Mouse (Mus musculus) heart, embryonic 13.5 days (tissue): ENCODE data around the gene Adamtsl5. TPM values are rescaled to one million over a fixed set of nuclear protein-coding genes. Genes with fewer than 3 reads are reported as not detected.

Experiments
- ATAC-seq: fragments of 200-750 bp; cut with Nextera tagmentation; 2 replicates; pipeline ENCODE4 v1.8.0; 2017; ENCODE audit warnings: moderate TSS enrichment; ENCODE audit not compliant: insufficient number of reproducible peaks, low FRiP score, low TSS enrichment; ENCODE audit errors: extremely low read depth
- H3K27ac ChIP-seq: fragments of 300-500 bp; sonication (generic); replicated peaks from 2 replicates; pipeline ENCODE4 v1.5.1; 2015; ENCODE audit warnings: moderate library complexity, mild to moderate bottlenecking, inconsistent platforms
- H3K27me3 ChIP-seq: fragments of 300-500 bp; sonication (generic); replicated peaks from 2 replicates; pipeline ENCODE4 v1.6.1; 2015; ENCODE audit warnings: mild to moderate bottlenecking, inconsistent platforms
- H3K36me3 ChIP-seq: fragments of 300-500 bp; sonication (generic); 2 replicates; pipeline ENCODE4 v1.6.1; 2015; ENCODE audit warnings: mild to moderate bottlenecking, inconsistent platforms
- H3K4me1 ChIP-seq: fragments of 300-500 bp; sonication (generic); 2 replicates; pipeline ENCODE4 v1.6.1; 2015; ENCODE audit warnings: inconsistent platforms
- H3K4me2 ChIP-seq: fragments of 300-500 bp; sonication (generic); 2 replicates; pipeline ENCODE4 v1.6.1; 2015; ENCODE audit warnings: inconsistent platforms, mild to moderate bottlenecking, moderate library complexity
- H3K4me3 ChIP-seq: fragments of 300-500 bp; sonication (generic); 2 replicates; pipeline ENCODE4 v1.5.1; 2015; ENCODE audit warnings: moderate library complexity, mild to moderate bottlenecking, inconsistent platforms
- H3K9ac ChIP-seq: fragments of 300-500 bp; sonication (generic); 2 replicates; pipeline ENCODE4 v1.6.1; 2015; ENCODE audit warnings: inconsistent platforms, mild to moderate bottlenecking, moderate library complexity
- H3K9me3 ChIP-seq: fragments of 300-500 bp; sonication (generic); 2 replicates; pipeline ENCODE4 v1.6.1; 2016; ENCODE audit warnings: inconsistent platforms
- WGBS: fragments of 180-500 bp; shearing (Covaris S2); methylation state at CpG from one replicate; pipeline ENCODE4 v1.1.7; 2015; ENCODE audit warnings: mixed read lengths; 5-methylcytosine and 5-hydroxymethylcytosine counted together
- polyA plus RNA-seq: library from polyadenylated mRNA; unstranded; fragments of >200 nt; fragmentation: Nextera tagmentation; extraction: Ambion mirVana; gene quantifications from 2 replicates; pipeline ENCODE4 v1.2.1, GENCODE M21; 2015

Gene Adamtsl5
- polyA plus RNA-seq, 1 experiment from 2014 or later = 6.5 TPM

- Histone ChIP-seq H3K4me3 (peak overlapping the region; percentile 18), H3K4me1 (peaks cover 50% of the 10 kb centered on the region), H3K9ac (peak overlapping the region; percentile 59), H3K36me3 (peaks cover 16% of the 10 kb centered on the region), H3K27me3 (peaks cover 97% of the 10 kb centered on the region), H3K27ac (no peak overlapping the region), H3K4me2 (peak overlapping the region; percentile 33), H3K9me3 (no peaks in the 10 kb centered on the region)
- 23% methylated on average over 20 of the region's 20 CpGs for WGBS
- ATAC-seq = no peak
These were observed 34.5 kb downstream of the Adamtsl5 start for GRCm38 (mm10) chr10:80313627-80314201.

GRCm38 (mm10) chr10:80312586-80313504 lies 35.4 kb downstream of the Adamtsl5 start:
- Histone ChIP-seq H3K4me2 (no peak overlapping the region), H3K4me1 (peaks cover 50% of the 10 kb centered on the region), H3K9ac (peak overlapping the region; percentile 59; the same call in 1 of the 2 replicates), H3K27ac (no peak overlapping the region), H3K27me3 (peaks cover 100% of the 10 kb centered on the region), H3K4me3 (no peak overlapping the region), H3K9me3 (no peaks in the 10 kb centered on the region), H3K36me3 (peaks cover 7% of the 10 kb centered on the region)
- WGBS = 54% methylated on average over 54 of the region's 54 CpGs
- no peak for ATAC-seq

DNA sequence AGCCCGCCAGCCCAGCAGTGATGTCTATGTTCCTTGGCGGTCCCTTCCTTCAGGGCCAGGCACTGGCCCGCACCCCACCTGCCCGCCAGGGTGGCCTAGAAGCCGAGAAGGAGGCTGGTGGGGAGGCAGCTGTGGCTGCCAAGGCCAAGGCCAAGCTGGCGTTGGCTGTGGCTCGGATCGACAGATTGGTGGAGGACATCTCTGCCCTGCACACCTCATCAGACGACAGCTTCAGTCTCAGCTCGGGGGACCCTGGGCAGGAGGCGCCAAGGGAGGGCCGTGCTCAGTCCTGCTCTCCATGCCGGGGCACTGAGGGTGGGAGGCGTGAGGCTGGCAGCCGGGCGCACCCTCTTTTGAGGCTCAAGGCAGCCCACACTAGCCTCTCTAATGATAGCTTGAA lies 36.7 kb downstream of the Adamtsl5 start:
- Histone ChIP-seq H3K27me3 (peaks cover 100% of the 10 kb centered on the region), H3K4me1 (peaks cover 37% of the 10 kb centered on the region), H3K9me3 (no peaks in the 10 kb centered on the region), H3K4me2 (no peak overlapping the region), H3K27ac (no peak overlapping the region), H3K4me3 (no peak overlapping the region), H3K9ac (no peak overlapping the region), H3K36me3 (no peaks in the 10 kb centered on the region)
- WGBS = 69% methylated on average over 16 of the region's 16 CpGs
- ATAC-seq = no peak

- H3K27ac ChIP-seq = no peak overlapping the region
- H3K4me3 ChIP-seq = peak overlapping the region; percentile 17; the same call in 1 of the 2 replicates
- H3K9me3 ChIP-seq = no peaks in the 10 kb centered on the region
- H3K9ac ChIP-seq = no peak overlapping the region
- H3K27me3 ChIP-seq = peaks cover 99% of the 10 kb centered on the region
- H3K4me1 ChIP-seq = peaks cover 15% of the 10 kb centered on the region
- H3K4me2 ChIP-seq = peak overlapping the region; percentile 41
- no peaks in the 10 kb centered on the region for H3K36me3 ChIP-seq
- WGBS = 11% methylated on average over 25 of the region's 25 CpGs
- ATAC-seq = peak; percentile 10; the same call in 1 of the 2 replicates
These were observed 43.4 kb downstream of the Adamtsl5 start for GRCm38 (mm10) chr10:80304862-80305261.

DNA sequence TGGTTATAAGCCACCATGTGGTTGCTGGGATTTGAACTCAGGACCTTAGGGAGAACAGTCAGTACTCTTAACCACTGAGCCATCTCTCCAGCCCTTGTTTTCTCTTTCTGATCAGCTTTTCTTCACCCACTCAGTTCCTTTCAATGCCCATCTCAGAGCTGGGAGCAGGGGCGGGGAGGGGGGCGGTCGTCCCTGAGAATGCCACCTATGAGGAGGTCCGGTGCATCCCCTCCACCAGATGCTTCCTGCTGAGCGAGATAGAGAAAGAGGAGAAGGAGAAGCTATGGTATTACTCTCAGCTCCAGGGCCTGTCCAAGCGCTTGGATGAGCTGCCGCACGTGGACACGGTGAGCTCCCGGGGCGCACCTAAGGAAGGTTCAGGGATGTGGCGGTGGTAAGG lies 43.8 kb downstream of the Adamtsl5 start:
- peak overlapping the region; percentile 41 for H3K4me2 ChIP-seq
- H3K27ac ChIP-seq = no peak overlapping the region
- no peaks in the 10 kb centered on the region for H3K9me3 ChIP-seq
- no peak for ATAC-seq
- peak overlapping the region; percentile 17; the same call in 1 of the 2 replicates for H3K4me3 ChIP-seq
- WGBS = 20% methylated on average over 12 of the region's 12 CpGs
- H3K9ac ChIP-seq = no peak overlapping the region
- peaks cover 15% of the 10 kb centered on the region for H3K4me1 ChIP-seq
- H3K27me3 ChIP-seq = peaks cover 99% of the 10 kb centered on the region
- no peaks in the 10 kb centered on the region for H3K36me3 ChIP-seq

DNA sequence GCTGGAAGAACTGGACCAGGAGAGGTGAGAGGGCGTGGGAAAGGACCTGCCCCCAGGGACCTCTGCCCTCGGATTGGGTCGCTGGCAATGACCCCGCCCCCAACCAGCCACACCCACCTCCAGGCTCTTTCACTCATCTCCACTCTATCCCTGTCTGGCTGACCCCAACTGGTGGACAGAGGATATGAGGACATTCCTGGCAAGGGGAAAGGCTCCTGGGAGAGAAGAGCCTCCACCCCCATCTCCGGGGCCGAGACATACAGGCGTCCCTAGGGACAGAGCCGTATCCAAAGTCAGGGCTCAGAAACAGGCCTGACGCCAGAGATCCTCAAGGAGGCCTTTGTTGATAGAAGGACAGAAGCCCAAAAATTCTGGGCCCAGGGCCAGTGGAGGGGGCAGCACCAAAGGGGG lies 45.7 kb downstream of the Adamtsl5 start:
- ATAC-seq = peak; percentile 12; the same call in 1 of the 2 replicates
- Histone ChIP-seq H3K27ac (peak overlapping the region; percentile 36; the same call in 1 of the 2 replicates), H3K9ac (0 out of 2 replicates have a peak overlapping the region, but pooled peaks have one; percentile 14), H3K36me3 (no peaks in the 10 kb centered on the region), H3K4me3 (peak overlapping the region; percentile 16; the same call in 1 of the 2 replicates), H3K4me2 (peak overlapping the region; percentile 35), H3K9me3 (no peaks in the 10 kb centered on the region), H3K4me1 (peaks cover 18% of the 10 kb centered on the region), H3K27me3 (peaks cover 99% of the 10 kb centered on the region)
- 9% methylated on average over 9 of the region's 9 CpGs for WGBS

- Histone ChIP-seq H3K4me2 (peak overlapping the region; percentile 35), H3K4me3 (peak overlapping the region; percentile 16; the same call in 1 of the 2 replicates), H3K9me3 (no peaks in the 10 kb centered on the region), H3K27ac (peak overlapping the region; percentile 36; the same call in 1 of the 2 replicates), H3K4me1 (peaks cover 23% of the 10 kb centered on the region), H3K36me3 (no peaks in the 10 kb centered on the region), H3K9ac (0 out of 2 replicates have a peak overlapping the region, but pooled peaks have one; percentile 14), H3K27me3 (peaks cover 99% of the 10 kb centered on the region)
- WGBS = 49% methylated on average over 5 of the region's 5 CpGs
- ATAC-seq = no peak
These were observed 46.2 kb downstream of the Adamtsl5 start for GRCm38 (mm10) chr10:80302082-80302355.

DNA sequence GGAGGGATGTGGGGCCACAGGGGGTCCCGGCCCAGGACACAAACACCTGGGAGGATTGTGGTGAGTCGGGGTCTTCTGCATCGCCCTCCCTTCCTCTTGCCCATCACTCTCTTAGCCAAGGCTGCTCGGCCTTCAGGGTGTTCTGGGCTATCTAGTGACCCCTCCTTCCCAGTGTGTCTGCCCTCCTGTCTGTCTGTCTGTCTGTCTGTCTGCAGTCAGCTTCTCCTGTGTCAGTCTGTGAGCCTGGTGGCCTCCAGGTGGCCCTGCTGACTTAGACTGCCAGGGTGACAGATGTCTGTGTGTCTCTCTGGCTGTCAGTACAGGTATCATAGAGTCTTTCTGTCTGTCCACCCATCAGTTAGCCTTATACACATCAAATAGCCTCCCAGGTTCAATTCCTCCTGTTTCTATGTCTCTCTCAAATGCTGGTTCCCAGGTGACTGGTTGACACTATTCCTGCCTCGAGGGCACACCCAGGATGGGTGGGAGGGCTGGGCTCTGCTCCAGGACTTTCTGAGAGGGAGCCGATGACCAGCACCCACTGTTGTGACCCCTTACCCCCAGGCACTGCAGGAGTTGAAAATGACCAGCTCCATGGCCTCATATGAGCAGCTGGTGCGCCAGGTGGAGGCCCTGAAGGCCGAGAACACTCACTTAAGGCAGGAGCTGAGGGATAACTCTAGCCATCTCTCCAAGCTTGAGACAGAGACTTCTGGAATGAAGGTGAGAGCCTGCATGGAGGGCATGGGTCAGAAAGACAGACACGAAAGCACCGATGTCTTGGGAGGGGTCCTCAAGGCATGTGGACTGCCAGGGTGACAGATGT lies 46.7 kb downstream of the Adamtsl5 start:
- Histone ChIP-seq H3K36me3 (no peaks in the 10 kb centered on the region), H3K9me3 (no peaks in the 10 kb centered on the region), H3K4me1 (peaks cover 28% of the 10 kb centered on the region), H3K27me3 (peaks cover 99% of the 10 kb centered on the region), H3K27ac (no peak overlapping the region), H3K4me2 (peak overlapping the region; percentile 35; the same call in 1 of the 2 replicates), H3K9ac (no peak overlapping the region), H3K4me3 (no peak overlapping the region)
- ATAC-seq = no peak
- WGBS = 70% methylated on average over 10 of the region's 10 CpGs

GRCm38 (mm10) chr10:80300672-80301181 lies 47.5 kb downstream of the Adamtsl5 start:
- H3K4me3 ChIP-seq = no peak overlapping the region
- H3K27me3 ChIP-seq = peaks cover 93% of the 10 kb centered on the region
- no peak overlapping the region for H3K4me2 ChIP-seq
- H3K27ac ChIP-seq = no peak overlapping the region
- 31% methylated on average over 11 of the region's 11 CpGs for WGBS
- no peaks in the 10 kb centered on the region for H3K36me3 ChIP-seq
- H3K9ac ChIP-seq = no peak overlapping the region
- H3K9me3 ChIP-seq = no peaks in the 10 kb centered on the region
- ATAC-seq = no peak
- peaks cover 35% of the 10 kb centered on the region for H3K4me1 ChIP-seq

- no peak overlapping the region for H3K4me2 ChIP-seq
- no peak overlapping the region for H3K27ac ChIP-seq
- H3K4me1 ChIP-seq = peaks cover 39% of the 10 kb centered on the region
- no peak for ATAC-seq
- H3K9me3 ChIP-seq = no peaks in the 10 kb centered on the region
- WGBS = 46% methylated on average over 10 of the region's 10 CpGs
- no peak overlapping the region for H3K4me3 ChIP-seq
- H3K9ac ChIP-seq = no peak overlapping the region
- H3K27me3 ChIP-seq = peaks cover 84% of the 10 kb centered on the region
- peaks cover 3% of the 10 kb centered on the region for H3K36me3 ChIP-seq
These were observed 48.4 kb downstream of the Adamtsl5 start for GRCm38 (mm10) chr10:80299824-80300223.
